Mouse (Mus musculus) brain, embryonic 14.5 days (tissue): Measurements from ENCODE around the gene AU018091. TPM values are rescaled to one million over a fixed set of nuclear protein-coding genes. Genes with fewer than 3 reads are reported as not detected.

Source experiments
- DNase-seq: peaks from one replicate; pipeline ENCODE4 v3.0.0-alpha.2; 2011; ENCODE audit warnings: low read depth
- CTCF ChIP-seq: fragments of 200-500 bp; IDR thresholded peaks from 2 replicates; pipeline ENCODE4 v1.5.1; 2012; ENCODE audit warnings: inconsistent platforms, mild to moderate bottlenecking, moderate library complexity, borderline replicate concordance; ENCODE audit not compliant: insufficient read depth, insufficient read length; ENCODE audit errors: extremely low read depth
- POLR2A ChIP-seq: fragments of 200-500 bp; IDR thresholded peaks from 2 replicates; pipeline ENCODE4 v1.6.1; 2012; ENCODE audit warnings: mild to moderate bottlenecking, inconsistent platforms, borderline replicate concordance; ENCODE audit not compliant: poor library complexity, insufficient read depth, insufficient read length, severe bottlenecking; ENCODE audit errors: extremely low read depth
- polyA plus RNA-seq: library from polyadenylated mRNA; depleted of rRNA; stranded (reverse); fragments of >200 nt; gene quantifications from 2 replicates; pipeline ENCODE4 v1.2.3, GENCODE M21; 2012; rRNA removed

The AU018091 gene
- polyA plus RNA-seq: 0.04 and 0.15 TPM in 2 replicates

- TF ChIP-seq CTCF: no peak
- TF ChIP-seq POLR2A: no peak
- no peak for DNase-seq
Observed at GRCm38 (mm10) chr7:3168925-3169324, at the start of gene AU018091. Gene AU018091 (minus strand): TSS chr7:3169203.

- TF ChIP-seq POLR2A (no peak), CTCF (no peak)
- no peak for DNase-seq
Observed at GRCm38 (mm10) chr7:3217546-3218056, 48.6 kb upstream of the AU018091 start.

- TF ChIP-seq CTCF (no peak), POLR2A (no peak)
Observed at GRCm38 (mm10) chr7:3216331-3216730, 47.3 kb upstream of the AU018091 start.

GRCm38 (mm10) chr7:3213557-3213956 lies 44.6 kb upstream of the AU018091 start:
- TF ChIP-seq POLR2A (no peak), CTCF (no peak)

More at GRCm38 (mm10) chr7:3216331-3216730, 47.3 kb upstream of the AU018091 start:
- DNase-seq: no peak

GRCm38 (mm10) chr7:3213156-3213555 lies 44.2 kb upstream of the AU018091 start:
- TF ChIP-seq POLR2A: no peak
- TF ChIP-seq CTCF: no peak
- DNase-seq: no peak

More at GRCm38 (mm10) chr7:3213557-3213956, 44.6 kb upstream of the AU018091 start:
- no peak for DNase-seq

- no peak for DNase-seq
- no peak for TF ChIP-seq POLR2A
- TF ChIP-seq CTCF: no peak
Observed at GRCm38 (mm10) chr7:3212002-3212790, 43.2 kb upstream of the AU018091 start.

GRCm38 (mm10) chr7:3211518-3211917 lies 42.5 kb upstream of the AU018091 start:
- no peak for TF ChIP-seq POLR2A
- TF ChIP-seq CTCF: no peak
- no peak for DNase-seq

GRCm38 (mm10) chr7:3210605-3211004 lies 41.6 kb upstream of the AU018091 start:
- DNase-seq: no peak
- TF ChIP-seq CTCF (no peak), POLR2A (no peak)

- no peak for DNase-seq
- no peak for TF ChIP-seq POLR2A
- no peak for TF ChIP-seq CTCF
Observed at GRCm38 (mm10) chr7:3206520-3206919, 37.5 kb upstream of the AU018091 start.

GRCm38 (mm10) chr7:3204628-3205027 lies 35.6 kb upstream of the AU018091 start:
- DNase-seq: no peak
- no peak for TF ChIP-seq CTCF
- no peak for TF ChIP-seq POLR2A

- TF ChIP-seq CTCF: no peak
- TF ChIP-seq POLR2A: no peak
- DNase-seq: no peak
Observed at GRCm38 (mm10) chr7:3203890-3204289, 34.9 kb upstream of the AU018091 start.
